Mouse (Mus musculus) liver, embryonic 12.5 days (tissue): ENCODE data around the gene Olfr746. TPM values are rescaled to one million over a fixed set of nuclear protein-coding genes. Genes with fewer than 3 reads are reported as not detected.

Source experiments
- ATAC-seq: fragments of 200-750 bp; cut with Nextera tagmentation; 2 replicates; pipeline ENCODE4 v1.8.0; 2017; ENCODE audit warnings: moderate number of reproducible peaks, mild to moderate bottlenecking, moderate library complexity
- H3K27ac ChIP-seq: fragments of 300-500 bp; sonication (generic); 2 replicates; pipeline ENCODE4 v1.5.1; 2016; ENCODE audit warnings: mild to moderate bottlenecking
- H3K27me3 ChIP-seq: fragments of 300-500 bp; sonication (generic); replicated peaks from 2 replicates; pipeline ENCODE4 v1.6.1; 2016; ENCODE audit warnings: mild to moderate bottlenecking, moderate library complexity
- H3K36me3 ChIP-seq: fragments of 300-500 bp; sonication (generic); 2 replicates; pipeline ENCODE4 v1.6.1; 2016; ENCODE audit warnings: mild to moderate bottlenecking, moderate library complexity
- H3K4me1 ChIP-seq: fragments of 300-500 bp; sonication (generic); 2 replicates; pipeline ENCODE4 v1.6.1; 2016
- H3K4me2 ChIP-seq: fragments of 300-500 bp; sonication (generic); 2 replicates; pipeline ENCODE4 v1.6.1; 2016; ENCODE audit warnings: mild to moderate bottlenecking, moderate library complexity
- H3K4me3 ChIP-seq: fragments of 300-500 bp; sonication (generic); 2 replicates; pipeline ENCODE4 v1.5.1; 2016; ENCODE audit warnings: mild to moderate bottlenecking, moderate library complexity
- H3K9ac ChIP-seq: fragments of 300-500 bp; sonication (generic); 2 replicates; pipeline ENCODE4 v1.6.1; 2016; ENCODE audit warnings: mild to moderate bottlenecking, moderate library complexity
- H3K9me3 ChIP-seq: fragments of 300-500 bp; sonication (generic); replicated peaks from 2 replicates; pipeline ENCODE4 v1.6.1; 2016; ENCODE audit warnings: mild to moderate bottlenecking, moderate library complexity
- WGBS: fragments of 180-500 bp; shearing (Covaris S2); methylation state at CpG from one replicate; pipeline ENCODE4 v1.1.7; 2016; ENCODE audit not compliant: insufficient replicate concordance; 5-methylcytosine and 5-hydroxymethylcytosine counted together
- polyA plus RNA-seq: library from polyadenylated mRNA; unstranded; fragments of >200 nt; fragmentation: Nextera tagmentation; extraction: Ambion mirVana; gene quantifications from 2 replicates; pipeline ENCODE4 v1.2.1, GENCODE M21; 2016

The Olfr746 gene
- not detected in 2 replicates for polyA plus RNA-seq

DNA sequence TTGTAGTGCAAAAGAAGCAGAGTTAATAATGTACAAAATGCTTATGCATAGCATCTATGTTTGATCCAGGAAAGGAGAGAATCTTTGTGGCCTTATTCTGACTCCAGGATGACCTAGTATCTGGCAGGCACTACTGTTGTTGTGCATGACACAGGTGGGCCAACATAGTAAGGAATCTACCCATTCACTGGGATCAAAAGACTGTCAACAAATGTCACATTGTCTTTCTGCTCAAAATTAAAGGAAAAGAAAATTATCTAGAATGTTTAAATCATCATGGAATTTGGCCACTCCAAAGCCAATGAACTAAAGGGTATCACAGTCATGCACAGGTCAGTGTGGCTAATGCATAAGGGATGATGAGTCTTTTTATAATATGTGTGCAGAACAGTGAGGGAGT, at the start of gene Olfr746:
Gene Olfr746 (plus strand): TSS at position 301 of the 400 bp plus-strand sequence.
- H3K27ac ChIP-seq: no peak within 1 kb of the TSS
- H3K4me2 ChIP-seq: no peak within 1 kb of the TSS
- H3K9ac ChIP-seq: no peak within 1 kb of the TSS
- no peaks in the 10 kb centered on the region for H3K9me3 ChIP-seq
- no peaks in the 10 kb centered on the region for H3K27me3 ChIP-seq
- no peaks in the 10 kb centered on the region for H3K36me3 ChIP-seq
- no peaks in the 10 kb centered on the region for H3K4me1 ChIP-seq
- ATAC-seq: no peak
- no peak within 1 kb of the TSS for H3K4me3 ChIP-seq

DNA sequence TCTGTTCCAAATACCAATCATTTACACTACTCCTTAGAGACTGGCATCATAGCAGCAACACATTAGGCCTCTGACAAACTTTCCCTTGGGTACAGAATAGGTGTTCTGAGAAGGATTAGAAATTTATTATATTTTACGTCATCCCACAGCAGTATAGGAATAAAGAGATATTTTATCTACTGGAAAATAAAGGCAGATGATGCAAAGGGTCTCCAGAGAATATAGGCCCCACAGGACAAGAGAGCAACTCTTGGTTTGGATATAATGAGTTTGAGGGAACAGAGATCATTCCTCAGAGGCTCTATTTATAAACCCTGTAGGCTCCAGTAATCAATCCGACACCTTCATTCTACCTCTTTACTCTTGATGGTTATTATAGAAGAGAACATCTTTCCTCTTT, 32.3 kb upstream of the Olfr746 start, which contains the start of gene Olfr744:
Gene Olfr744 (plus strand): TSS at position 301 of the 400 bp plus-strand sequence.
- H3K9me3 ChIP-seq: 0 out of 2 replicates have a peak, but pooled peaks cover 3% of the 10 kb centered on the region
- no peaks in the 10 kb centered on the region for H3K36me3 ChIP-seq
- no peak within 1 kb of the TSS for H3K4me3 ChIP-seq
- H3K4me2 ChIP-seq: no peak within 1 kb of the TSS
- no peak within 1 kb of the TSS for H3K9ac ChIP-seq
- no peak within 1 kb of the TSS for H3K27ac ChIP-seq
- no peaks in the 10 kb centered on the region for H3K27me3 ChIP-seq
- 80% methylated on average over 2 of the region's 2 CpGs for WGBS
- no peak for ATAC-seq
- no peaks in the 10 kb centered on the region for H3K4me1 ChIP-seq

DNA sequence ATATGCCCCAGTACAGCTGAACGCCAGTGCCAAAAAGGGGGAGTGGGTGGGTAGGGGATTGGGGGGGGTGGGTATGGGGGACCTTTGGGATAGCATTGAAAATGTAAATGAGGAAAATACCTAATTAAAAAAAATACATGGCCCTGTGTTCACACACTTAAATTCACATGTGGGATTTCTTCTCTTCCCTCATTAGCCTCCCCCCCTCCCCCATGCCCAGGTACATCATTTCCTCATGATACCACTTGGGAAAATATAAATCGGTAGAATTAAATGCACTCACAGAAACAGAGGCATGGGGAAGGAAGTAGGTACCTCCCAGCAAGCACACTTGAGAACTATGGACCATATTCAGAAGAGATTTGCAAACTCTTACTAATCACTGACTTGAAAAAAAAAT, 7.8 kb upstream of the Olfr746 start, which contains the start of gene Olfr745:
Gene Olfr745 (plus strand): TSS at position 301 of the 400 bp plus-strand sequence.
- Histone ChIP-seq H3K27ac (no peak within 1 kb of the TSS), H3K4me3 (no peak within 1 kb of the TSS), H3K9ac (no peak within 1 kb of the TSS), H3K4me1 (no peaks in the 10 kb centered on the region), H3K9me3 (no peaks in the 10 kb centered on the region), H3K27me3 (no peaks in the 10 kb centered on the region), H3K36me3 (no peaks in the 10 kb centered on the region), H3K4me2 (no peak within 1 kb of the TSS)
- no peak for ATAC-seq
- WGBS: 67% methylated on average over 2 of the region's 2 CpGs

DNA sequence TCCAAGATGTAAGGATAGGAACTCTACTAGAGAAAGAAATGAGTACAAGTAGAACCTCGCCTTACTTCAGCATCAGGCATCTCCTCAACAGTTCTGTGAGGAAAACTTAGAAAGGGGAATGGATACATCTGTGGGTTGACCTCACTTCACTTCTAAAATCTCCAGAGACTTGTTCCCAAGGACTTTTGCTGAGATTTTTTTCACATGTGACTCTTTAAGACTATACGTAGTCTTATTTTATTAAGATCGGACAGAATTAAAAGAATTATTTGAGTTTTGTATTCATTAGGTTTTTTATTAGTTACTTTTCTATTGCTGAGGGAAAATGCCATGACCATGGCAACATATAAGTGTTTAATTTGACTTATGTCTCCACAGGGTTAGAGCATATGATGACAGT, 46.2 kb downstream of the Olfr746 start, which contains the start of gene Olfr747:
Gene Olfr747 (minus strand): TSS at position 101 of the 400 bp plus-strand sequence.
- Histone ChIP-seq H3K27me3 (no peaks in the 10 kb centered on the region), H3K27ac (no peak within 1 kb of the TSS), H3K9ac (no peak within 1 kb of the TSS), H3K4me2 (no peak within 1 kb of the TSS), H3K36me3 (no peaks in the 10 kb centered on the region), H3K9me3 (no peaks in the 10 kb centered on the region), H3K4me3 (no peak within 1 kb of the TSS), H3K4me1 (no peaks in the 10 kb centered on the region)
- WGBS: 66% methylated on average over 3 of the region's 3 CpGs
- no peak for ATAC-seq

Other genes with a start within 250 kb of the Olfr746 start
- gene Olfr738, start 239.5 kb upstream of the Olfr746 start, polyA plus RNA-seq: not detected in 2 replicates
- not detected in 2 replicates for gene Olfr739, start 228.5 kb upstream of the Olfr746 start, polyA plus RNA-seq
- gene Olfr740, start 201.5 kb upstream of the Olfr746 start, polyA plus RNA-seq: not detected in 2 replicates
- not detected in 2 replicates for gene Olfr741, start 174.3 kb upstream of the Olfr746 start, polyA plus RNA-seq
- not detected in 2 replicates for gene Olfr742, start 143.5 kb upstream of the Olfr746 start, polyA plus RNA-seq
- not detected in 2 replicates for gene Olfr743, start 125.2 kb upstream of the Olfr746 start, polyA plus RNA-seq
- not detected in 2 replicates for gene Olfr744, start 32.2 kb upstream of the Olfr746 start, polyA plus RNA-seq
- gene Olfr745, start 7.7 kb upstream of the Olfr746 start, polyA plus RNA-seq: not detected in 2 replicates
- gene Olfr747, start 46.1 kb downstream of the Olfr746 start, polyA plus RNA-seq: not detected in 2 replicates
- gene Olfr748, start 60.3 kb downstream of the Olfr746 start, polyA plus RNA-seq: not detected in 2 replicates
- gene Olfr749, start 98.0 kb downstream of the Olfr746 start, polyA plus RNA-seq: not detected in 2 replicates
- gene Ttc5, start 138.4 kb downstream of the Olfr746 start, polyA plus RNA-seq: 27.3 and 27.9 TPM in 2 replicates
- gene Ccnb1ip1, start 160.6 kb downstream of the Olfr746 start, polyA plus RNA-seq: not detected in 2 replicates
- 44.8 and 45.8 TPM in 2 replicates for gene Parp2, start 160.8 kb downstream of the Olfr746 start, polyA plus RNA-seq
- 2.2 and 3.2 TPM in 2 replicates for gene Tep1, start 223.5 kb downstream of the Olfr746 start, polyA plus RNA-seq